Mouse (Mus musculus) intestine, embryonic 16.5 days (tissue): ENCODE results near the gene 2810006K23Rik. TPM values are rescaled to one million over a fixed set of nuclear protein-coding genes. Genes with fewer than 3 reads are reported as not detected.
"Not testable (repeated sequence)": the region's sequence is repeated elsewhere in the genome, so short reads cannot be mapped to it uniquely, and the experiment has no call there.

ENCODE experiments used
- ATAC-seq: fragments of 200-750 bp; cut with Nextera tagmentation; 2 replicates; pipeline ENCODE4 v1.8.0; 2017; ENCODE audit warnings: moderate TSS enrichment, moderate library complexity
- H3K27ac ChIP-seq: fragments of 300-500 bp; sonication (generic); 2 replicates; pipeline ENCODE4 v1.5.1; 2014; ENCODE audit warnings: mild to moderate bottlenecking, low read length
- H3K27me3 ChIP-seq: fragments of 300-500 bp; sonication (generic); replicated peaks from 2 replicates; pipeline ENCODE4 v1.6.1; 2014; ENCODE audit warnings: low read length, control low read depth, mixed read lengths; ENCODE audit not compliant: control insufficient read depth, insufficient read depth
- H3K36me3 ChIP-seq: fragments of 300-500 bp; sonication (generic); 2 replicates; pipeline ENCODE4 v1.6.1; 2014; ENCODE audit warnings: low read length, control low read depth; ENCODE audit not compliant: control insufficient read depth, insufficient read depth
- H3K4me1 ChIP-seq: fragments of 300-500 bp; sonication (generic); 2 replicates; pipeline ENCODE4 v1.6.1; 2014; ENCODE audit warnings: low read length, control low read depth, mixed read lengths; ENCODE audit not compliant: control insufficient read depth, insufficient read depth
- H3K4me2 ChIP-seq: fragments of 300-500 bp; sonication (generic); 2 replicates; pipeline ENCODE4 v1.6.1; 2014; ENCODE audit warnings: low read depth, low read length, control low read depth
- H3K4me3 ChIP-seq: fragments of 300-500 bp; sonication (generic); 2 replicates; pipeline ENCODE4 v1.5.1; 2014; ENCODE audit warnings: mild to moderate bottlenecking, low read length
- H3K9ac ChIP-seq: fragments of 300-500 bp; sonication (generic); 2 replicates; pipeline ENCODE4 v1.6.1; 2014; ENCODE audit warnings: low read depth, low read length
- H3K9me3 ChIP-seq: fragments of 300-500 bp; sonication (generic); 2 replicates; pipeline ENCODE4 v1.6.1; 2016; ENCODE audit warnings: low read length, control low read depth; ENCODE audit not compliant: control insufficient read depth
- WGBS: fragments of 180-500 bp; shearing (Covaris S2); extraction: QIAGEN DNeasy Blood & Tissue Kit; methylation state at CpG from one replicate; pipeline ENCODE4 v1.1.7; 2014; 5-methylcytosine and 5-hydroxymethylcytosine counted together
- polyA plus RNA-seq: library from polyadenylated mRNA; unstranded; fragments of >200 nt; fragmentation: Nextera tagmentation; extraction: Ambion mirVana; gene quantifications from 2 replicates; pipeline ENCODE4 v1.2.1, GENCODE M21; 2015

Gene 2810006K23Rik
- polyA plus RNA-seq, 1 experiment from 2014 or later: 14.9 TPM

DNA sequence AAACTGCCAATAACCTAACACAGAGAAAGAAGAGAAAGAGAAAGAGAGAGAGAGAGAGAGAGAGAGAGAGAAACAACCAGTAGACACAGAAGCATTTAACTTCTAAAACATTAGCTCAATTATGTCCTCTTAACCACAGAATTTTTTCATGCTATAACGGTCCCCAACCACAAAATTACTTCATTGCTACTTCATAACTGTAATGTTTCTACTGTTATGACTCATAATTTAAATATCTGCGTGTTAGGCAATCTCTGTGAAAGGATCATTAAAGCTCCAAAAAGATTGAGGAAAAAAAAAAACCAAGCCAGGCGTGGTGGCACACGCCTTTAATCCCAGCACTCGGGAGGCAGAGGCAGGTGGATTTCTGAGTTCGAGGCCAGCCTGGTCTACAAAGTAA is 25.0 kb upstream of the 2810006K23Rik start:
- H3K27me3 ChIP-seq, ATAC-seq, H3K4me2 ChIP-seq, H3K9ac ChIP-seq, H3K4me1 ChIP-seq, H3K9me3 ChIP-seq, H3K4me3 ChIP-seq, H3K27ac ChIP-seq: not testable (repeated sequence)
- 89% methylated on average over 6 of the region's 6 CpGs for WGBS
- H3K36me3 ChIP-seq: peaks cover 15% of the 10 kb centered on the region

GRCm38 (mm10) chr5:124309155-124309554 is 18.7 kb upstream of the 2810006K23Rik start:
- Histone ChIP-seq H3K9ac (no peak overlapping the region), H3K27me3 (no peaks in the 10 kb centered on the region), H3K9me3 (0 out of 2 replicates have a peak, but pooled peaks cover 5% of the 10 kb centered on the region), H3K27ac (no peak overlapping the region), H3K4me2 (no peak overlapping the region), H3K4me3 (no peak overlapping the region), H3K4me1 (no peaks in the 10 kb centered on the region), H3K36me3 (peaks cover 14% of the 10 kb centered on the region)
- no peak for ATAC-seq
- 91% methylated on average over 10 of the region's 10 CpGs for WGBS

- Histone ChIP-seq H3K4me3 (no peak overlapping the region), H3K36me3 (peaks cover 14% of the 10 kb centered on the region), H3K27ac (no peak overlapping the region), H3K9me3 (0 out of 2 replicates have a peak, but pooled peaks cover 5% of the 10 kb centered on the region), H3K27me3 (no peaks in the 10 kb centered on the region), H3K4me2 (no peak overlapping the region), H3K4me1 (no peaks in the 10 kb centered on the region), H3K9ac (no peak overlapping the region)
- ATAC-seq: no peak
- 93% methylated on average over 11 of the region's 11 CpGs for WGBS
Measured at GRCm38 (mm10) chr5:124310091-124310490, 17.8 kb upstream of the 2810006K23Rik start.

DNA sequence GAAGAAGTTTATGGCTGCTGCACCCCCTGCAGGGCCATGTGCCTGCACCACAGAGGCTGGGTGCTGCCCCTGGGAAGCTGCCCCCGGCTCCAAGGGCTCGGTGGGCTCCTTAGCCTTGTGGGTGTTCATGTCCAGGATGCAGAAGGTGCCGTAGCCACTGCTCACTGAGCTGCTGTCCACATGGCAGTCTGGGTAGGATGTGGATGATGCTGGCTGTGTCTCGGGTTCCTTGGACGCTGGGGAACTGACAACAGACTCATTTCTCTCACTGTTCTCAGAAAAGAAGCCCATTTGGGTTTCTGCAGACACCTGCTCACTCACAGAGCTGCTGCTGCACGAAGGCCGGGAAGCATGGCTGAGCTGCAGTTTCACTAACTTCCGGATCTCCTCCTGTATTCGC is 12.4 kb upstream of the 2810006K23Rik start:
- no peak overlapping the region for H3K27ac ChIP-seq
- ATAC-seq: no peak
- H3K9ac ChIP-seq: no peak overlapping the region
- 0 out of 2 replicates have a peak, but pooled peaks cover 5% of the 10 kb centered on the region for H3K9me3 ChIP-seq
- H3K4me2 ChIP-seq: no peak overlapping the region
- no peaks in the 10 kb centered on the region for H3K4me1 ChIP-seq
- H3K36me3 ChIP-seq: peaks cover 11% of the 10 kb centered on the region
- no peaks in the 10 kb centered on the region for H3K27me3 ChIP-seq
- 90% methylated on average over 9 of the region's 9 CpGs for WGBS
- no peak overlapping the region for H3K4me3 ChIP-seq

- no peak overlapping the region for H3K4me3 ChIP-seq
- H3K27ac ChIP-seq: no peak overlapping the region
- H3K4me2 ChIP-seq: no peak overlapping the region
- H3K9ac ChIP-seq: no peak overlapping the region
- WGBS: 93% methylated on average over 11 of the region's 11 CpGs
- H3K27me3 ChIP-seq: no peaks in the 10 kb centered on the region
- 0 out of 2 replicates have a peak, but pooled peaks cover 5% of the 10 kb centered on the region for H3K9me3 ChIP-seq
- ATAC-seq: no peak
- no peaks in the 10 kb centered on the region for H3K4me1 ChIP-seq
- peaks cover 11% of the 10 kb centered on the region for H3K36me3 ChIP-seq
Measured at GRCm38 (mm10) chr5:124315941-124316340, 11.9 kb upstream of the 2810006K23Rik start.

DNA sequence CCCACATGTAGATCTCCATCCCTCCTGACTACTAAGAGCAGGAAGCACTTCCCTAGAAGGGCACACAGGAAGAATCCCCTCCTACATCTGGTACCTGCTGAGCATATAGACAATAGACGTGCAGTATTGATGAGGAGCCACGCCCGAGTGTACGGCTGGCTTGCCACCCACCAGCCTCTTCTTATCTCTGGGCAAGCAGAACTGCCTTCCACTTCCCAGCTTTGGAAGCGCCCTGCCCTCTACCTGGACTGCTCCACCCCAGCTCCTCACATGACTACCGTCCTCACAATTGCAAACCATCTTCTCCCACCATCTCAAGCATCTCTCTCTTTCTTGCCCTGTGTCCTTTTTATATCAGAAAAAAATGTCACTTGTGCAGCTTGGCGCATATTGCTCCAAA is 10.2 kb upstream of the 2810006K23Rik start:
- 69% methylated on average over 7 of the region's 7 CpGs for WGBS
- Histone ChIP-seq H3K4me2 (no peak overlapping the region), H3K9me3 (no peaks in the 10 kb centered on the region), H3K27me3 (no peaks in the 10 kb centered on the region), H3K27ac (no peak overlapping the region), H3K4me1 (no peaks in the 10 kb centered on the region), H3K9ac (no peak overlapping the region), H3K4me3 (no peak overlapping the region), H3K36me3 (peaks cover 3% of the 10 kb centered on the region; the same call in 1 of the 2 replicates)
- ATAC-seq: no peak

DNA sequence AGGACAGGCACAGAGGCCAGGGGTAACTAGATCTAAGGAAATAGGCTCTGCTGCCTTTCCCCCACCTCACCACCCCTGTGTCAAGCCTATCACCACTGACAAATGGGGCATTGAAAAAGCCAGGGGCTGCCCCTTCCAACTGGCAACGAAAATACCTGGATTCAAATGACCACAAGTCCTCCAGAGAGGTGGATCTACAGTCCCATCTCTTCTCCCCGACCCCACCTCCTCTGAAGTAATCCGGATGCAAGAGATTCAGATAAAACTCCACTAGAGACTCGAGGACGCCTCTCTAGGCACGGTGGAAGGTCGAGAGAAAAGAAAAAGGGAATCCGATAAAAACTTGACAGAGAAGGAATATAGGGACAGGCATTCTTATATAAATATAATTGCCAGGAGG is 1.1 kb upstream of the 2810006K23Rik start:
- Histone ChIP-seq H3K9ac (peak overlapping the region; percentile 79), H3K4me1 (peaks cover 7% of the 10 kb centered on the region), H3K4me2 (peak overlapping the region; percentile 53), H3K36me3 (no peaks in the 10 kb centered on the region), H3K27me3 (no peaks in the 10 kb centered on the region), H3K27ac (no peak overlapping the region), H3K4me3 (peak overlapping the region; percentile 70), H3K9me3 (no peaks in the 10 kb centered on the region)
- WGBS: 2% methylated on average over 8 of the region's 8 CpGs
- no peak for ATAC-seq

GRCm38 (mm10) chr5:124330086-124330485 is 2.2 kb downstream of the 2810006K23Rik start:
- no peak for ATAC-seq
- 91% methylated on average over 6 of the region's 6 CpGs for WGBS
- peaks cover 7% of the 10 kb centered on the region for H3K4me1 ChIP-seq
- no peaks in the 10 kb centered on the region for H3K27me3 ChIP-seq
- no peak overlapping the region for H3K4me2 ChIP-seq
- no peaks in the 10 kb centered on the region for H3K9me3 ChIP-seq
- no peak overlapping the region for H3K9ac ChIP-seq
- no peak overlapping the region for H3K4me3 ChIP-seq
- H3K36me3 ChIP-seq: no peaks in the 10 kb centered on the region
- no peak overlapping the region for H3K27ac ChIP-seq

- Histone ChIP-seq H3K4me2 (no peak overlapping the region), H3K36me3 (no peaks in the 10 kb centered on the region), H3K27me3 (no peaks in the 10 kb centered on the region), H3K4me3 (no peak overlapping the region), H3K4me1 (peaks cover 7% of the 10 kb centered on the region), H3K9ac (no peak overlapping the region), H3K9me3 (no peaks in the 10 kb centered on the region), H3K27ac (0 out of 2 replicates have a peak overlapping the region, but pooled peaks have one; percentile 38)
- WGBS: 52% methylated on average over 6 of the region's 6 CpGs
- ATAC-seq: peak; percentile 37; the same call in 1 of the 2 replicates
Measured at GRCm38 (mm10) chr5:124334392-124334791, 6.5 kb downstream of the 2810006K23Rik start.

DNA sequence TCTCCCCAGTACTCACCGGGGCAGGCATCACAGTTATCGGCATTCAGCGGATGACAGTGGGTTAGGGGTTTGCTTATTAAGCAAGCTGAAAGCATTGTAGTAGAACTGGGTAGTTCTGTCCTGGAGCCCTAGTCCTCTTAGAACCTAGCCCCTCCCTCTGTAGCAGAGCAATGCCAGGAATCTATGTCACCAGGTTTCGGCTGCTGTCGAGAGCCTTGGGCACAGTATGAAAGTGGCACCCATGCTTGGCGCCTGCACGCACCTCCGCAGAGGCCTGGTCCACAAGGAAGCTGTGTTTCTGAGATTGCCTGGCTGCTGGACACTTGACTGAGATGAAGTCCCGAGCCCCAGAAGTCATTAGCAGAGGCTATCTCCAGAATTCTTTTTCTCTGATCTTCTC is 9.2 kb downstream of the 2810006K23Rik start:
- Histone ChIP-seq H3K4me1 (peaks cover 7% of the 10 kb centered on the region), H3K4me3 (no peak overlapping the region), H3K27ac (no peak overlapping the region), H3K9ac (no peak overlapping the region), H3K36me3 (no peaks in the 10 kb centered on the region), H3K27me3 (no peaks in the 10 kb centered on the region), H3K4me2 (no peak overlapping the region), H3K9me3 (no peaks in the 10 kb centered on the region)
- no peak for ATAC-seq
- WGBS: 84% methylated on average over 9 of the region's 9 CpGs
